Mouse (Mus musculus) hindbrain, embryonic 13.5 days (tissue): ENCODE measurements around the gene Nupr1. TPM values are rescaled to one million over a fixed set of nuclear protein-coding genes. Genes with fewer than 3 reads are reported as not detected.

ENCODE experiments used
- ATAC-seq: fragments of 200-750 bp; cut with Nextera tagmentation; 2 replicates; pipeline ENCODE4 v1.8.0; 2017; ENCODE audit warnings: moderate TSS enrichment; ENCODE audit not compliant: low FRiP score
- H3K27ac ChIP-seq: fragments of 300-500 bp; sonication (generic); 2 replicates; pipeline ENCODE4 v1.5.1; 2015; ENCODE audit warnings: inconsistent platforms, mild to moderate bottlenecking, moderate library complexity
- H3K27me3 ChIP-seq: fragments of 300-500 bp; sonication (generic); 2 replicates; pipeline ENCODE4 v1.6.1; 2015; ENCODE audit warnings: mild to moderate bottlenecking, inconsistent platforms
- H3K36me3 ChIP-seq: fragments of 300-500 bp; sonication (generic); 2 replicates; pipeline ENCODE4 v1.6.1; 2015; ENCODE audit warnings: mild to moderate bottlenecking, inconsistent platforms
- H3K4me1 ChIP-seq: fragments of 300-500 bp; sonication (generic); replicated peaks from 2 replicates; pipeline ENCODE4 v1.6.1; 2015; ENCODE audit warnings: inconsistent platforms
- H3K4me2 ChIP-seq: fragments of 300-500 bp; sonication (generic); 2 replicates; pipeline ENCODE4 v1.6.1; 2015; ENCODE audit warnings: inconsistent platforms, mild to moderate bottlenecking, moderate library complexity
- H3K4me3 ChIP-seq: fragments of 300-500 bp; sonication (generic); 2 replicates; pipeline ENCODE4 v1.5.1; 2015; ENCODE audit warnings: mild to moderate bottlenecking, inconsistent platforms
- H3K9ac ChIP-seq: fragments of 300-500 bp; sonication (generic); 2 replicates; pipeline ENCODE4 v1.6.1; 2015; ENCODE audit warnings: mild to moderate bottlenecking, inconsistent platforms
- H3K9me3 ChIP-seq: fragments of 300-500 bp; sonication (generic); 2 replicates; pipeline ENCODE4 v1.6.1; 2016; ENCODE audit warnings: inconsistent platforms
- WGBS: fragments of 180-500 bp; shearing (Covaris S2); methylation state at CpG from one replicate; pipeline ENCODE4 v1.1.7; 2015; 5-methylcytosine and 5-hydroxymethylcytosine counted together
- microRNA-seq: library from miRNA; unstranded; fragments of <30 nt; microRNA quantifications from one replicate; pipeline ENCODE4, GENCODE M21; 2016
- polyA plus RNA-seq: library from polyadenylated mRNA; unstranded; fragments of >200 nt; fragmentation: Nextera tagmentation; extraction: Ambion mirVana; gene quantifications from 2 replicates; pipeline ENCODE4 v1.2.1, GENCODE M21; 2015

Nupr1 gene
- polyA plus RNA-seq, 1 experiment from 2014 or later, result 8.8 TPM

- Histone ChIP-seq H3K27me3 (peaks cover 41% of the 10 kb centered on the region), H3K36me3 (no peaks in the 10 kb centered on the region), H3K9ac (no peak within 1 kb of the TSS; the same call in 1 of the 2 replicates), H3K9me3 (no peaks in the 10 kb centered on the region), H3K4me2 (no peak within 1 kb of the TSS), H3K27ac (no peak within 1 kb of the TSS), H3K4me1 (peaks cover 28% of the 10 kb centered on the region), H3K4me3 (no peak within 1 kb of the TSS)
- WGBS, result 77% methylated on average over 6 of the region's 6 CpGs
- no peak for ATAC-seq
Measured at GRCm38 (mm10) chr7:126585717-126586116, 44.9 kb downstream of the Nupr1 start, which contains the start of gene Cln3. TSS of gene Cln3 (minus strand) at chr7:126585817.

GRCm38 (mm10) chr7:126584506-126584977 lies 46.1 kb downstream of the Nupr1 start, which contains the start of gene Apobr:
TSS of gene Apobr (plus strand) at chr7:126584942.
- ATAC-seq, result no peak
- Histone ChIP-seq H3K9me3 (no peaks in the 10 kb centered on the region), H3K9ac (no peak within 1 kb of the TSS), H3K36me3 (0 out of 2 replicates have a peak, but pooled peaks cover 4% of the 10 kb centered on the region), H3K27ac (no peak within 1 kb of the TSS), H3K27me3 (peaks cover 41% of the 10 kb centered on the region), H3K4me2 (peak within 1 kb of the TSS; percentile 92), H3K4me3 (peak within 1 kb of the TSS; percentile 60), H3K4me1 (peaks cover 28% of the 10 kb centered on the region)
- WGBS, result 86% methylated on average over 8 of the region's 8 CpGs

DNA sequence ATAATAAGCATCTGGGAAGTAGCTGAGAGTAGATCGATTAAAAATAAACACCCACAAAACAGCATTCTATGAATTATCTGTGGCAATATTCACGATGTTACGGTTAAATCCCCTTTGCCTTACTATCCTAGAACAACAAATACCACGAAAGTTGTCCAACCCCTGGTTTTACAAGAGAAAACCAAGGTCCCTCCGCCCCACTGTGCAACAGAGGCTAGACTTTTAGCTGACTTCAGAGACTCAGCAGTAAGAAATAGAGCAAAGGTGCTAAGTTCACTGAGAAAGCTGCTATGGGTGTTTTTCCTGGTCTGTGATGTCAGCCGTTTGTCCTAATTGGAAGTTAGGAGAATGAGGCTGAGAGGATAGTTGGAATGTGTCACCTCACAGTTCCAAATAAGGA lies 46.9 kb downstream of the Nupr1 start:
- Histone ChIP-seq H3K36me3 (peaks cover 10% of the 10 kb centered on the region; the same call in 1 of the 2 replicates), H3K9me3 (no peaks in the 10 kb centered on the region), H3K4me2 (peak overlapping the region; percentile 92), H3K27me3 (peaks cover 37% of the 10 kb centered on the region), H3K9ac (peak overlapping the region; percentile 74), H3K4me1 (peaks cover 28% of the 10 kb centered on the region), H3K4me3 (peak overlapping the region; percentile 60), H3K27ac (peak overlapping the region; percentile 88)
- WGBS, result 59% methylated on average over 6 of the region's 6 CpGs
- no peak for ATAC-seq

GRCm38 (mm10) chr7:126583251-126583709 lies 47.4 kb downstream of the Nupr1 start:
- Histone ChIP-seq H3K36me3 (peaks cover 15% of the 10 kb centered on the region), H3K9ac (peak overlapping the region; percentile 74), H3K4me3 (peak overlapping the region; percentile 60), H3K4me1 (peaks cover 28% of the 10 kb centered on the region), H3K9me3 (no peaks in the 10 kb centered on the region), H3K4me2 (peak overlapping the region; percentile 92), H3K27me3 (peaks cover 33% of the 10 kb centered on the region), H3K27ac (peak overlapping the region; percentile 88)
- peak; percentile 92 for ATAC-seq
- under 1% methylated on average over 22 of the region's 22 CpGs for WGBS

DNA sequence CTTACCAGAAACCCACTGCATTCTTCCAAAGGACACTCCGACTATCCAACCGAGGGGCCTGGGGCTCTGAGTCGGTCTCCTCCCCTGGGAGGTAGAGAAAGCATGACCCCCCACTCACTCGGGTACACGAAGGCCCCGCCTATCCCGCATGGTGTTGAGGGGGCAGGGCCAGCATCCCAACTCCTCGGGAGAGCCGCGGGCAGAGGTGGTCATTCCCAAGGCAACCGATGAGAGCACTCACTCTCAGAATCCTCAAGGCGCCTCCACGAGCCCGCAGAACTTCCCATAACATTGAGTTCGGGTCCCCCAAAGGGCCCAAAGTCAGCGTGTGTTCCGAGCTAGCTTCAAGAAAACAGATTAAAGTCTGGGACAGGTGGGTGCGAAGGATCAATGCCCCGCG lies 47.9 kb downstream of the Nupr1 start:
- no peak overlapping the region for H3K27ac ChIP-seq
- H3K36me3 ChIP-seq, result peaks cover 20% of the 10 kb centered on the region
- ATAC-seq, result peak; percentile 63
- H3K4me3 ChIP-seq, result peak overlapping the region; percentile 60
- H3K4me2 ChIP-seq, result peak overlapping the region; percentile 92
- peaks cover 30% of the 10 kb centered on the region for H3K27me3 ChIP-seq
- 1% methylated on average over 20 of the region's 20 CpGs for WGBS
- peaks cover 23% of the 10 kb centered on the region for H3K4me1 ChIP-seq
- H3K9ac ChIP-seq, result peak overlapping the region; percentile 74
- no peaks in the 10 kb centered on the region for H3K9me3 ChIP-seq

- H3K36me3 ChIP-seq, result peaks cover 29% of the 10 kb centered on the region
- H3K4me2 ChIP-seq, result 0 out of 2 replicates have a peak overlapping the region, but pooled peaks have one; percentile 18
- H3K4me1 ChIP-seq, result peaks cover 20% of the 10 kb centered on the region
- H3K27ac ChIP-seq, result no peak overlapping the region
- H3K27me3 ChIP-seq, result peaks cover 20% of the 10 kb centered on the region
- WGBS, result 91% methylated on average over 6 of the region's 6 CpGs
- no peaks in the 10 kb centered on the region for H3K9me3 ChIP-seq
- peak overlapping the region; percentile 43; the same call in 1 of the 2 replicates for H3K9ac ChIP-seq
- ATAC-seq, result no peak
- no peak overlapping the region for H3K4me3 ChIP-seq
Measured at GRCm38 (mm10) chr7:126581661-126582060, 49.0 kb downstream of the Nupr1 start.

- WGBS, result 59% methylated on average over 8 of the region's 8 CpGs
- no peak for ATAC-seq
Measured at GRCm38 (mm10) chr7:126579172-126579571, 51.5 kb downstream of the Nupr1 start.

DNA sequence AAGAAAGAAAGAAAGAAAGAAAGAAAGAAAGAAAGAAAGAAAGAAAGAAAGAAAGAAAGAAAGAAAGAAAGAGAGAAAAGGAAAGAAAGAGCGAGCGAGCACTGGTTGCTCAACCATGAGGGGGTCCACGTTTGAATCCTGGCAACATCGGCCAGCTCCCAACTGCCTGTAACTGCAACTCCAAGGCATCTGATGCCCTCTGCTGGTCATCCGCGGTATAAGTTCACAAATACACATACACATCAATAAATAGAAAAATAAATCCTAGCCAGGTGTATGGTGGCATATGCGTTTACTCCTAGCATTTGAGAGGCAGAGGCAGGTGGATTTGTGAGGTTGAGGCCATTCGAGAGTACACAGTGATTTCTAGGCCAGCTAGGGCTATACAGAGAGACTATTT lies 53.7 kb downstream of the Nupr1 start:
- Histone ChIP-seq H3K27ac (no peak overlapping the region), H3K9me3 (no peaks in the 10 kb centered on the region), H3K27me3 (no peaks in the 10 kb centered on the region), H3K4me2 (no peak overlapping the region), H3K9ac (no peak overlapping the region), H3K4me1 (peaks cover 11% of the 10 kb centered on the region), H3K36me3 (peaks cover 62% of the 10 kb centered on the region), H3K4me3 (no peak overlapping the region)
- ATAC-seq, result no peak
- 48% methylated on average over 8 of the region's 8 CpGs for WGBS

More at GRCm38 (mm10) chr7:126579172-126579571, 51.5 kb downstream of the Nupr1 start:
- H3K9me3 ChIP-seq, result no peaks in the 10 kb centered on the region
- H3K4me2 ChIP-seq, result no peak overlapping the region
- no peak overlapping the region for H3K27ac ChIP-seq
- H3K27me3 ChIP-seq, result no peaks in the 10 kb centered on the region; the same call in 1 of the 2 replicates
- H3K4me1 ChIP-seq, result peaks cover 20% of the 10 kb centered on the region
- H3K36me3 ChIP-seq, result peaks cover 48% of the 10 kb centered on the region
- no peak overlapping the region for H3K4me3 ChIP-seq
- no peak overlapping the region; the same call in 1 of the 2 replicates for H3K9ac ChIP-seq

Small RNA genes lying within 50 kb of the gene (microRNA-seq; reads per million reads assigned to microRNA genes)
- gene Mir7059, result 1.2 reads per million

Other genes with a start within 250 kb of the Nupr1 start
- gene Nfatc2ip, start 234.1 kb downstream of the Nupr1 start, polyA plus RNA-seq, result 3.1 and 3.2 TPM in 2 replicates
- 0.06 TPM in 1 of 2 replicates, not detected in the other for gene Cd19, start 216.0 kb downstream of the Nupr1 start, polyA plus RNA-seq
- 24.3 and 26.8 TPM in 2 replicates for gene Rabep2, start 202.1 kb downstream of the Nupr1 start, polyA plus RNA-seq
- 1.5 and 4.1 TPM in 2 replicates for gene Atp2a1, start 167.8 kb downstream of the Nupr1 start, polyA plus RNA-seq
- gene Sh2b1, start 155.4 kb downstream of the Nupr1 start, polyA plus RNA-seq, result 63.7 and 64.5 TPM in 2 replicates
- 118 and 120 TPM in 2 replicates for gene Tufm, start 143.5 kb downstream of the Nupr1 start, polyA plus RNA-seq
- gene Atxn2l, start 127.4 kb downstream of the Nupr1 start, polyA plus RNA-seq, result 61.6 and 65.4 TPM in 2 replicates
- 205 and 210 TPM in 2 replicates for gene Eif3c, start 64.5 kb downstream of the Nupr1 start, polyA plus RNA-seq
- 0.66 and 0.68 TPM in 2 replicates for gene Apobr, start 45.9 kb downstream of the Nupr1 start, polyA plus RNA-seq
- gene Cln3, start 45.0 kb downstream of the Nupr1 start, polyA plus RNA-seq, result 31.1 and 35.2 TPM in 2 replicates
- not detected in 2 replicates for gene Il27, start 35.9 kb downstream of the Nupr1 start, polyA plus RNA-seq
- gene Sgf29, start 18.4 kb upstream of the Nupr1 start, polyA plus RNA-seq, result 53.4 and 56.5 TPM in 2 replicates
- gene Sult1a1, start 45.6 kb upstream of the Nupr1 start, polyA plus RNA-seq, result 1.4 and 1.6 TPM in 2 replicates
- 149 and 154 TPM in 2 replicates for gene Bola2, start 64.5 kb upstream of the Nupr1 start, polyA plus RNA-seq
- gene Slx1b, start 64.9 kb upstream of the Nupr1 start, polyA plus RNA-seq, result 20.9 and 22.2 TPM in 2 replicates
- gene Coro1a, start 76.9 kb upstream of the Nupr1 start, polyA plus RNA-seq, result 81.4 and 90.1 TPM in 2 replicates
- gene Mapk3, start 128.7 kb upstream of the Nupr1 start, polyA plus RNA-seq, result 94.2 and 95.8 TPM in 2 replicates
- gene Gdpd3, start 135.5 kb upstream of the Nupr1 start, polyA plus RNA-seq, result 2.0 and 2.3 TPM in 2 replicates
- 173 and 179 TPM in 2 replicates for gene Ypel3, start 146.1 kb upstream of the Nupr1 start, polyA plus RNA-seq
- 0.32 and 0.84 TPM in 2 replicates for gene Tbx6, start 150.6 kb upstream of the Nupr1 start, polyA plus RNA-seq
- 196 and 214 TPM in 2 replicates for gene Ppp4c, start 161.6 kb upstream of the Nupr1 start, polyA plus RNA-seq
- gene Fam57b, start 166.8 kb upstream of the Nupr1 start, polyA plus RNA-seq, result 52.1 and 55.6 TPM in 2 replicates
- not detected in 2 replicates for gene 4930451I11Rik, start 200.8 kb upstream of the Nupr1 start, polyA plus RNA-seq
- 7.1 and 9.3 TPM in 2 replicates for gene Doc2a, start 216.6 kb upstream of the Nupr1 start, polyA plus RNA-seq
- 20.2 and 25.7 TPM in 2 replicates for gene Hirip3, start 231.1 kb upstream of the Nupr1 start, polyA plus RNA-seq
- 81.8 and 89.4 TPM in 2 replicates for gene Ino80e, start 231.5 kb upstream of the Nupr1 start, polyA plus RNA-seq